Mouse (Mus musculus): ENCODE measurements around the gene Tmed2.
A peak's percentile ranks its signal among the peaks of the same experiment; 100 is the strongest.
"Not testable (repeated sequence)": the region's sequence is repeated elsewhere in the genome, so short reads cannot be mapped to it uniquely, and the experiment has no call there.

Gene Tmed2

GRCm38 (mm10) chr5:124575467-124575866 lies 35.0 kb downstream of the Tmed2 start:
- no peak for DNase-seq (ENCODE audit: low spot score)

DNA sequence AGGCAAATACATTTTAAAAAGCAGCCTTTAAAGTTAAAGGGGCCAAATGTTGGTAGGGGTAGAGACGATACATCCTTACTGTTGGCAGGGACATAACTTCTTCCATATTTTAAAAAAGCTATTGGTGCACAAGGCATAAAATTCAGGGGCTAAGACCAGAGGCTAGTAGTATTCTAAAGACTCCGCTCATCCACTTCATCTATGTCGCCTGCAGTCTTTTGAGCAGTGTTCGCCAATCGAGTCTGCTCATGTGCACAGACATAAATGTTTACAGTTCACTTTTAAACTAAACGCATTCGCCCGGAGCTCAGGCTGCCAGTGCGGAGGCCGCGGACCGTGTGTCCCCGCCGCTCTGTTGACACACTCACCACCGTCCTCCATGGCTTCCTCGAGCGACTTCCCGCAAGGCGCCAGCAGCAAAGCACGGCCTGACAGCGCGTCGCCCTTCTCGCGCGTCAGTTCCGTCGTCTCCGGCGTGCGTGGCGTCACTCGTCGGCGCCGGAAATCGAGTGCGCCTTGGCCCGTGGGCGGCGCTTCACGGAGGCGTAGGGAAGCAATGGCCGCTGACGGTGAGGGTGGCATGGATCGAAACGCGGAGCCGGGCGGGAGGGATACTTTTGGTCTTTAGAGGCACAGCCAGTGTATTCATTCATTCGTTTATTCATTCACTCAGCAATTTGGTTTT lies 38.3 kb downstream of the Tmed2 start, which contains the start of the genes Eif2b1 and Gtf2h3:
TSS of gene Eif2b1 (minus strand) at position 499 of the 685 bp plus-strand sequence.
TSS of gene Gtf2h3 (plus strand) at position 508 of the 685 bp plus-strand sequence.
- peak; percentile 71 for DNase-seq (ENCODE audit: low spot score)

GRCm38 (mm10) chr5:124582515-124582914 lies 42.0 kb downstream of the Tmed2 start:
- no peak for DNase-seq (ENCODE audit: low spot score)

- DNase-seq (ENCODE audit: low spot score) = no peak
Observed at GRCm38 (mm10) chr5:124592768-124593167, 52.3 kb downstream of the Tmed2 start.

DNA sequence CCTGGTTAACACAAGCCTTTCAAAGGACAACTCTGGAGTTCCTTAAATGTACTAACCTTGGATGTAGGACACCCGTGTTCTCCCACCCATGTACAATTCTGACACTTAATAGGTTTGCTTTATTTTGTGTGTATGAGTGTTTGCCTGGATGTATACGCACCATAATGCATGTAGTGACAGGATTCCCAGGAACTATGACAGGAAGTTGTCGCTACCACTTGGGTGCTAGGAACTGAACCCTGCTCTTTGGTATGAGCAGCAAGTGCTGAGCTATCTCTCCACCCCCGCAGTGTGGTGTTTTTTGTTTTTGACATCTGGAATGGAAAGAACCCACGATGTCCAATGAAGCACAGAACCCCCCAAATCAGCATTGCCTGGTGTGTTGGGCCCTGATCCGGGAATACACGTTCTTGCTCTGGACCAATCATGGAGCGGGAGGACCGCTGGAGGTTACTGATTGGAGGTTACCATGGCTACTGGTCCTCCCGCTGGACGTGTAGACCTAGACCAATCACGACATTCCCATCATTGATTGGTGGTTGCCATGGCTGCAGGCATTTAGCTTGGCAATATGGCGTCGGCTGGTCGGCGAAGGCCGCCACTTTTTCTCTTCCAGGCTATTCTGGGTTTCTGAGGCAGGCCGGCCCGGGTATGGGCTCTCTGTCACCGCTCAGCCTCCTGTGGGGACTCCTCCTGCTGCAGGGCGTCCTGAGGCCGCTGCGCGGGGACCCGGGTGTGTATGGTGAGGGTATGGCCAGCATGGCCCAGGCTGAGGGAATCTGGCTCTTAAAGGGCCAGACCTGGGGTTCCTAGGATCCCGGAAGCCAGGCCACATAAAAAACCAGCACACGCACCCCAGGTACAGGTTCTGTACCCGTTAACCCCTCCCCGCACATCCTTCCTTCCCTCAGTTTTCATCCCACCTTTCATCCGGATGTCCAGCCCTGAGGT lies 58.0 kb downstream of the Tmed2 start:
- DNase-seq (ENCODE audit: low spot score) = peak; percentile 94

DNA sequence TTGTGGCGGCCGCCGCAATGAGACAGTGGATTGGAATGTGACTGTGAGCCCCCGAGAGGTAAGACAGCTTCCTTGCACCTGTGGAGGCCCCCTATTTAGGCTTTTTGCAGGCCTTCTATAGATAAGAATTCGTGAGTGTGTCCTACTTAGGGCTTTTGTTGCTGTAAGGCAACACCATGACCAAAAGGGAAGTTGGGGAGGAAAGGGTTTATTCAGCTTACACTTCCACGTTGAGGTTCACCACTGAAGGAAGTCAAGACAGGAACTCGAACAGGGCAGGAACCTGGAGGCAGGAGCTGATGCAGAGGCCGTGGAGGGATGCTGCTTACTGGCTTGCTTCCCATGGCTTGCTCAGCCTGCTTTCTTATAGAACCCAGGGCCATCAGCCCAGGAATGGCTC lies 59.2 kb downstream of the Tmed2 start:
- not testable (repeated sequence) for DNase-seq (ENCODE audit: low spot score)

Measured in layer of hippocampus, adult 9-10 months (tissue).